Mouse (Mus musculus): ENCODE measurements around the gene Gtse1. TPM values are rescaled to one million over a fixed set of nuclear protein-coding genes. Genes with fewer than 3 reads are reported as not detected.

Gene Gtse1
- polyA plus RNA-seq, 1 experiment, result 0.74 TPM

DNA sequence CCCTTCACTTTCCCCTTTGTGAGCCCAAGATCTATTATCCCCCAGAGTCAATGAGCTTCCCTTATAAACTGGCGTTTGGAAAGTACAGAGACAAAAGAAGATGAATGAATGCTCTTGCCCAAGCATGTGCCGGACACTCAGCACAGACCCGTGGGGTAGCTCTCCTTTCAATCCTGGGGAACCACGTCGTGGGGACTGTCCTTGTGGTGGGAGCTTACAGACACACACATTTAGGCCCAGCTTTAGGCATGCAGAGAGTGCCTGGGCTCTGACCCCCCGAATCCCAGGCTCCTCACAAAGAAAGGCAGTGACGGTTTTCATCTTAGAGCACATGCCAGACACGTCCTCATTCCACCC is 60.3 kb downstream of the Gtse1 start:
- H3K4me1 ChIP-seq (ENCODE audit: control insufficient read depth, insufficient read depth, low read length), result no peaks in the 10 kb centered on the region
- no peak overlapping the region for H3K4me3 ChIP-seq (ENCODE audit: insufficient read depth, low read depth, low read length)
- WGBS, result 83% methylated on average over 8 of the region's 8 CpGs
- no peak overlapping the region for H3K27ac ChIP-seq (ENCODE audit: insufficient read depth, low read depth, low read length)
- H3K27me3 ChIP-seq (replicated peaks; ENCODE audit: control insufficient read depth, insufficient read depth, low read length), result no peaks in the 10 kb centered on the region
- DNase-seq, result no peak
- no peak for TF ChIP-seq CTCF (conservative IDR thresholded peaks at IDR 0.05; ENCODE audit: insufficient read depth, insufficient read length, low read depth, low read length)
- TF ChIP-seq POLR2A (IDR thresholded peaks at IDR 0.05; ENCODE audit: low read depth, low read length), result no peak
- H3K36me3 ChIP-seq (ENCODE audit: control insufficient read depth, insufficient read depth, low read length), result no peaks in the 10 kb centered on the region

DNA sequence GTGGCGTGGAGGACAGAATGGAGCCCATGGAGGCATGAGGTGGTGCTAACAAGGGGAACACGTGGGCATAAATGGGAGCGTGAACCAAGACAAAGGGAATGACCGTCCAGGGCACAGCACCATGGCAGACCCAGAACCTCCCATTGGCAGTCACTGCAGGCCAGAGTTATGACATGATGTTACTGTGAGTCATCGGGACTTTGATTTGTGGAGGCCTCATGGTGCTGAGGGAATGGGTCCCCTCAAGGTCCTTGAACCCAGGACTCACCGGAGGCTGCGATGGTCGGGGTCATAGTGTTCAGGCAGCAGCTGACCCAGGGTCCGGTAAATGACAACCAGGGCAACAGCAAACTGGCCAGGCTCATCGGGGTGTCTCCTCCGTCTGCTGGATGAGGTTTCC is 62.3 kb downstream of the Gtse1 start:
- Histone ChIP-seq H3K27me3 (replicated peaks; ENCODE audit: control insufficient read depth, insufficient read depth, low read length) (no peaks in the 10 kb centered on the region), H3K27ac (ENCODE audit: insufficient read depth, low read depth, low read length) (no peak overlapping the region), H3K4me3 (ENCODE audit: insufficient read depth, low read depth, low read length) (no peak overlapping the region), H3K36me3 (ENCODE audit: control insufficient read depth, insufficient read depth, low read length) (no peaks in the 10 kb centered on the region), H3K4me1 (ENCODE audit: control insufficient read depth, insufficient read depth, low read length) (no peaks in the 10 kb centered on the region)
- no peak for DNase-seq
- 87% methylated on average over 11 of the region's 11 CpGs for WGBS
- TF ChIP-seq POLR2A (IDR thresholded peaks at IDR 0.05; ENCODE audit: low read depth, low read length), result no peak
- TF ChIP-seq CTCF (conservative IDR thresholded peaks at IDR 0.05; ENCODE audit: insufficient read depth, insufficient read length, low read depth, low read length), result no peak

Other genes starting within 250 kb of the Gtse1 start
- gene Ppara, start 124.8 kb upstream of the Gtse1 start, polyA plus RNA-seq (2012; rRNA removed), result 31.3 and 32.5 TPM in 2 replicates
- 51.4 and 60.7 TPM in 2 replicates for gene Cdpf1, start 48.0 kb upstream of the Gtse1 start, polyA plus RNA-seq (2012; rRNA removed)
- gene Pkdrej, start 38.0 kb upstream of the Gtse1 start, polyA plus RNA-seq (2012; rRNA removed), result 0.05 TPM in 2 replicates
- 17.1 and 19.3 TPM in 2 replicates for gene Ttc38, start 27.4 kb upstream of the Gtse1 start, polyA plus RNA-seq (2012; rRNA removed)
- 29.2 and 31.7 TPM in 2 replicates for gene Trmu, start 19.6 kb downstream of the Gtse1 start, polyA plus RNA-seq (2012; rRNA removed)
- gene Celsr1, start 174.0 kb downstream of the Gtse1 start, polyA plus RNA-seq (2012; rRNA removed), result 12.4 and 16.8 TPM in 2 replicates
- 18.9 and 20.6 TPM in 2 replicates for gene Gramd4, start 197.9 kb downstream of the Gtse1 start, polyA plus RNA-seq (2012; rRNA removed)

Measured in kidney, adult 2 months (tissue).